Mouse (Mus musculus): ENCODE measurements at regions not wholly inside any gene's neighbourhood (a gene's known extent, or its start where the extent isn't known, plus 50 kb on each side); places are given as distances from the start of the nearest gene placed in this dataset.
"Not testable (repeated sequence)": the region's sequence is repeated elsewhere in the genome, so short reads cannot be mapped to it uniquely, and the experiment has no call there.

GRCm38 (mm10) chr5:91755958-91756357, 206.9 kb downstream of the Rchy1 start:
- in situ Hi-C loops (cut with MboI, MseI), result no loop called here

GRCm38 (mm10) chr5:91752846-91753245, 210.0 kb downstream of the Rchy1 start:
- in situ Hi-C loops (cut with MboI, MseI), result not testable (repeated sequence)

- in situ Hi-C loops (cut with MboI, MseI), result no loop called here
These were observed 211.7 kb downstream of the Rchy1 start for GRCm38 (mm10) chr5:91751168-91751567.

GRCm38 (mm10) chr5:91746077-91746476, 216.8 kb downstream of the Rchy1 start:
- in situ Hi-C loops (cut with MboI, MseI), result no loop called here

- in situ Hi-C loops (cut with MboI, MseI), result no loop called here
These were observed 218.5 kb downstream of the Rchy1 start for GRCm38 (mm10) chr5:91744389-91744788.

GRCm38 (mm10) chr5:91740159-91740537, 222.7 kb downstream of the Rchy1 start:
- in situ Hi-C loops (cut with MboI, MseI), result no loop called here

- in situ Hi-C loops (cut with MboI, MseI), result no loop called here
These were observed 222.2 kb downstream of the Parm1 start for GRCm38 (mm10) chr5:91739433-91740158.

GRCm38 (mm10) chr5:91732002-91732401, 214.6 kb downstream of the Parm1 start:
- in situ Hi-C loops (cut with MboI, MseI), result no loop called here

- in situ Hi-C loops (cut with MboI, MseI), result no loop called here
These were observed 213.7 kb downstream of the Parm1 start for GRCm38 (mm10) chr5:91731155-91731554.

GRCm38 (mm10) chr5:91729868-91730267, 212.5 kb downstream of the Parm1 start:
- in situ Hi-C loops (cut with MboI, MseI), result no loop called here

GRCm38 (mm10) chr5:91729415-91729814, 212.0 kb downstream of the Parm1 start:
- in situ Hi-C loops (cut with MboI, MseI), result no loop called here

GRCm38 (mm10) chr5:91727448-91727847, 210.0 kb downstream of the Parm1 start:
- in situ Hi-C loops (cut with MboI, MseI), result no loop called here

GRCm38 (mm10) chr5:91726118-91726500, 208.7 kb downstream of the Parm1 start:
- in situ Hi-C loops (cut with MboI, MseI), result no loop called here

- in situ Hi-C loops (cut with MboI, MseI), result no loop called here
These were observed 208.1 kb downstream of the Parm1 start for GRCm38 (mm10) chr5:91725380-91726117.

GRCm38 (mm10) chr5:91724881-91725280, 207.5 kb downstream of the Parm1 start:
- in situ Hi-C loops (cut with MboI, MseI), result no loop called here

GRCm38 (mm10) chr5:91723416-91723815, 206.0 kb downstream of the Parm1 start:
- in situ Hi-C loops (cut with MboI, MseI), result no loop called here

GRCm38 (mm10) chr5:91722982-91723381, 205.6 kb downstream of the Parm1 start:
- in situ Hi-C loops (cut with MboI, MseI), result no loop called here

GRCm38 (mm10) chr5:91722403-91722802, 205.0 kb downstream of the Parm1 start:
- in situ Hi-C loops (cut with MboI, MseI), result no loop called here

- in situ Hi-C loops (cut with MboI, MseI), result no loop called here
These were observed 204.0 kb downstream of the Parm1 start for GRCm38 (mm10) chr5:91721231-91722096.

- in situ Hi-C loops (cut with MboI, MseI), result no loop called here
These were observed 195.6 kb downstream of the Parm1 start for GRCm38 (mm10) chr5:91713020-91713419.

- in situ Hi-C loops (cut with MboI, MseI), result no loop called here
These were observed 192.3 kb downstream of the Parm1 start for GRCm38 (mm10) chr5:91709494-91710286.

All from T-helper 1 cell (primary cell).